In the genomic region with DNA sequence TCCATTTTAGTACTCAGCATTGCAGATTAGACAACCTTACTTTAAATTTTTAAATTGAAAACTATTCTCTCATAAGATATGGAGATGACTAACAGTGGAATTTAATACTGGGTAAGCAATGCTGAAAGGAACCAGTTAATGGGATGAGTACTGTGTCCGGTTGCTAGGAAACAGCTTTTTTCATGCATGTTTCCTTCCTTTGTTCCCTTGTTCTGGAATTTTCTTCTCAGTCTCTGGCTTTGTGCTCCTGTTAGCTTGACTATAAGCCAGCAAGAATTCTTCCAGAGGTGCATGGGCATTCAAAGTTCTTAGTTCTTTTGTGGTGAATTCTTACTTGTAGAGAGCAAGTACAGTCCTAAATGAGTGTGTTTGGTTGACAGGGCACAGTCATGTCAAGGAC, we compare ENCODE assay signal across 19 mouse cellular contexts. TPM values are rescaled to one million over a fixed set of nuclear protein-coding genes. Genes with fewer than 3 reads are reported as not detected.
DNase-seq lines count a peak whose midpoint lies in the region; ATAC-seq and TF ChIP-seq lines count a peak whose summit lies in the region.
"Had no signal": no experiment of that assay in that cellular context is flagged by ENCODE, and none has a peak within 500 bp of the region (broad histone marks: within the 10 kb centered on the region; RNA-seq: fewer than 3 reads in every experiment).

No protein-coding gene starts in this region.

- TF ChIP-seq CTCF in brain, embryonic 14.5 days (IDR thresholded peaks at IDR 0.05; ENCODE audit: borderline replicate concordance, extremely low read depth, insufficient read depth, insufficient read length), result no peak

- H3K9me3 ChIP-seq in embryonic facial prominence, embryonic 14.5 days (ENCODE audit: control insufficient read depth, low read length), result no peaks in the 10 kb centered on the region
- no peaks in the 10 kb centered on the region for H3K9me3 ChIP-seq in embryonic facial prominence, embryonic 10.5 days
- H3K9me3 ChIP-seq in midbrain, embryonic 13.5 days, result no peaks in the 10 kb centered on the region
- H3K9me3 ChIP-seq: heart, embryonic 10.5 days; limb, embryonic 10.5 days had no signal

- H3K4me2 ChIP-seq in embryonic facial prominence, embryonic 14.5 days (ENCODE audit: low read depth, low read length), result no peak overlapping the region
- H3K4me2 ChIP-seq in midbrain, embryonic 13.5 days (replicated peaks), result no peak overlapping the region
- H3K4me2 ChIP-seq: liver, embryonic 11.5 days had no signal

- H3K27ac ChIP-seq in embryonic facial prominence, embryonic 14.5 days (replicated peaks; ENCODE audit: low read depth, low read length), result no peak overlapping the region
- H3K27ac ChIP-seq in embryonic facial prominence, embryonic 10.5 days (replicated peaks), result no peak overlapping the region
- no peak overlapping the region for H3K27ac ChIP-seq in midbrain, embryonic 13.5 days
- H3K27ac ChIP-seq: heart, embryonic 10.5 days; kidney, postnatal 0 days; limb, embryonic 10.5 days; macrophage had no signal

- no peaks in the 10 kb centered on the region for H3K4me1 ChIP-seq in embryonic facial prominence, embryonic 14.5 days (ENCODE audit: control insufficient read depth, insufficient read depth, low read length)
- H3K4me1 ChIP-seq in embryonic facial prominence, embryonic 10.5 days, result no peaks in the 10 kb centered on the region
- H3K4me1 ChIP-seq in midbrain, embryonic 13.5 days (replicated peaks), result 0 out of 2 replicates have a peak, but pooled peaks cover 6% of the 10 kb centered on the region
- H3K4me1 ChIP-seq: limb, embryonic 10.5 days had no signal

- intact Hi-C loops in heart, postnatal 14 days (cut with DNase I), result loop anchor here (10.0 kb wide), 1 partner anchor 253 kb away; a partner anchor contains a TSS

- no peaks in the 10 kb centered on the region for H3K36me3 ChIP-seq in embryonic facial prominence, embryonic 14.5 days (ENCODE audit: control insufficient read depth, insufficient read depth, low read length)
- H3K36me3 ChIP-seq in embryonic facial prominence, embryonic 10.5 days (replicated peaks), result no peaks in the 10 kb centered on the region
- H3K36me3 ChIP-seq in midbrain, embryonic 13.5 days, result no peaks in the 10 kb centered on the region
- H3K36me3 ChIP-seq: heart, embryonic 10.5 days; limb, embryonic 10.5 days had no signal

- H3K4me3 ChIP-seq in embryonic facial prominence, embryonic 14.5 days (ENCODE audit: low read depth, low read length), result no peak overlapping the region
- H3K4me3 ChIP-seq in embryonic facial prominence, embryonic 10.5 days, result no peak overlapping the region
- H3K4me3 ChIP-seq in midbrain, embryonic 13.5 days (replicated peaks), result no peak overlapping the region
- H3K4me3 ChIP-seq: heart, embryonic 10.5 days; limb, embryonic 10.5 days had no signal

- WGBS in embryonic facial prominence, embryonic 14.5 days, result 78% methylated on average over 1 of the region's 1 CpGs
- WGBS in embryonic facial prominence, embryonic 10.5 days, result 83% methylated on average over 1 of the region's 1 CpGs
- 61% methylated on average over 1 of the region's 1 CpGs for WGBS in midbrain, embryonic 13.5 days

- no peak overlapping the region for H3K9ac ChIP-seq in embryonic facial prominence, embryonic 14.5 days (ENCODE audit: low read depth, low read length)
- H3K9ac ChIP-seq in midbrain, embryonic 13.5 days (replicated peaks), result no peak overlapping the region

- TF ChIP-seq POLR2A in brain, embryonic 14.5 days (IDR thresholded peaks at IDR 0.05; ENCODE audit: borderline replicate concordance, extremely low read depth, insufficient read depth, insufficient read length, poor library complexity, severe bottlenecking), result no peak

- ATAC-seq in embryonic facial prominence, embryonic 14.5 days (ENCODE audit: low read depth), result no peak
- peak; percentile 60; the same call in 1 of the 2 replicates for ATAC-seq in midbrain, embryonic 13.5 days
- ATAC-seq: intestine, embryonic 16.5 days had no signal

- DNase-seq in embryonic facial prominence, embryonic 14.5 days (ENCODE audit: low spot score), result peak; percentile 15
- DNase-seq in embryonic facial prominence, embryonic 10.5 days (ENCODE audit: low spot score), result no peak
- DNase-seq in 3T3-L1 (ENCODE audit: low read depth, low spot score), result peak; percentile 27
- DNase-seq in brain, embryonic 14.5 days (ENCODE audit: low read depth), result peak; percentile 55
- no peak for DNase-seq in frontal cortex, postnatal 14 days (ENCODE audit: low spot score in 2 of 2)
- DNase-seq in heart, postnatal 14 days, result no peak
- DNase-seq in layer of hippocampus, adult 11-12 months (ENCODE audit: low spot score), result no peak
- DNase-seq: adrenal gland, postnatal 36 days; cerebellum, adult 9-10 months; heart, postnatal 4 days; lung, adult 2 months had no signal

- no peaks in the 10 kb centered on the region for H3K27me3 ChIP-seq in embryonic facial prominence, embryonic 14.5 days (replicated peaks; ENCODE audit: control insufficient read depth, insufficient read depth, low read length)
- H3K27me3 ChIP-seq in embryonic facial prominence, embryonic 10.5 days (replicated peaks; ENCODE audit: low read depth, poor library complexity, severe bottlenecking), result no peaks in the 10 kb centered on the region
- no peaks in the 10 kb centered on the region for H3K27me3 ChIP-seq in midbrain, embryonic 13.5 days
- H3K27me3 ChIP-seq: CH12.LX had no signal

RNA-seq across cellular contexts. Expression of a gene that starts 30.9 kb away (rescaled TPM):
- polyA plus RNA-seq in embryonic facial prominence, embryonic 14.5 days (2014; fragmentation: Nextera tagmentation; extraction: Ambion mirVana), result 3.2 and 3.5 TPM in 2 replicates
- polyA plus RNA-seq in embryonic facial prominence, embryonic 10.5 days (2016; fragmentation: Nextera tagmentation; extraction: Ambion mirVana), result 1.0 and 1.3 TPM in 2 replicates
- polyA plus RNA-seq in brain, embryonic 14.5 days (2012; rRNA removed), result 14.3 and 21.8 TPM in 2 replicates
- polyA plus RNA-seq in midbrain, embryonic 13.5 days (2015; fragmentation: Nextera tagmentation; extraction: Ambion mirVana), result 7.0 and 8.1 TPM in 2 replicates
- 10 to 100 TPM; 16.2 to 19.3 TPM for total RNA-seq in heart, postnatal 14 days (2021)

RNA-seq across cellular contexts. Expression of a gene that starts 59.3 kb away (rescaled TPM):
- 15.3 and 16.3 TPM in 2 replicates for polyA plus RNA-seq in embryonic facial prominence, embryonic 14.5 days (2014; fragmentation: Nextera tagmentation; extraction: Ambion mirVana)
- 13.7 and 15.7 TPM in 2 replicates for polyA plus RNA-seq in embryonic facial prominence, embryonic 10.5 days (2016; fragmentation: Nextera tagmentation; extraction: Ambion mirVana)
- 19.9 and 22.9 TPM in 2 replicates for polyA plus RNA-seq in brain, embryonic 14.5 days (2012; rRNA removed)
- 23.2 and 23.3 TPM in 2 replicates for polyA plus RNA-seq in midbrain, embryonic 13.5 days (2015; fragmentation: Nextera tagmentation; extraction: Ambion mirVana)
- 10 to 100 TPM; 19.3 to 20.0 TPM for total RNA-seq in heart, postnatal 14 days (2021)

Comparison
In these comparisons a context has a peak if more than half of its experiments do, and no peak if none do; other contexts are left out.
1. DNase-seq: peak in embryonic facial prominence, embryonic 14.5 days (single experiment), 3T3-L1 (single experiment) and brain, embryonic 14.5 days (single experiment); none in embryonic facial prominence, embryonic 10.5 days (single experiment), frontal cortex, postnatal 14 days (0 of 2), heart, postnatal 14 days (0 of 2) and layer of hippocampus, adult 11-12 months (single experiment).